Mouse (Mus musculus): Measurements from ENCODE around the gene Lgals1.

DNA sequence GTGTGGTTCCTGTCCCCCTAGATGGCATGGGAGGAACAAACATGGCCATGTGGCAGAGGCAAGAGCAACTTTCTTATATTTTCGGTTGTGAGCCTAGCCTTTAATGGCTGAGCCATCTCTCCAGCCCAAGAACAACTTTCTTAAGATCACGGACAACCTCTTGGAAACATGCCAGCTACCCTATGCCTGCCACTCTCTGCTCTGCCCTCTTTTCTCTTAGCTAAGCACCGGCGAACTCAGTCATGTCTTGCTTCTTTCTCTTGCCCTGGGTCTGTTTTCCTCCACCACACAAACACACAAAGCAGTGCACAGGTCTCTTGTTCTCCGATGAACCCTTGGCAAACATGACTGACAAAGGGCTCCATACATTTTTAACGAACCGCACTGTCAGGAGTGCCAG lies 19.7 kb downstream of the Lgals1 start:
- TF ChIP-seq CTCF (IDR thresholded peaks at IDR 0.05; ENCODE audit: low read depth): no peak
- no peak for TF ChIP-seq EP300 (optimal IDR thresholded peaks at IDR 0.05)

All from stomach, postnatal 0 days (tissue).